Mouse (Mus musculus): ENCODE data around the gene Qpctl.

Gene Qpctl

GRCm38 (mm10) chr7:19119631-19120429 is 29.3 kb downstream of the Qpctl start, which contains the start of gene Fbxo46:
Gene Fbxo46, plus strand, starts transcription at chr7:19119859.
- peak; percentile 98 for DNase-seq

GRCm38 (mm10) chr7:19119083-19119482 is 30.0 kb downstream of the Qpctl start:
- DNase-seq, result peak; percentile 11

- DNase-seq, result peak; percentile 47
Observed at GRCm38 (mm10) chr7:19118028-19118771, 30.9 kb downstream of the Qpctl start, which contains the start of gene Gm4969. Gene Gm4969, minus strand, starts transcription at chr7:19118368.

- no peak for DNase-seq
Observed at GRCm38 (mm10) chr7:19109565-19109964, 39.5 kb downstream of the Qpctl start.

GRCm38 (mm10) chr7:19107436-19107835 is 41.7 kb downstream of the Qpctl start:
- no peak for DNase-seq

- DNase-seq, result no peak
Observed at GRCm38 (mm10) chr7:19104486-19104885, 44.6 kb downstream of the Qpctl start.

GRCm38 (mm10) chr7:19103741-19104140 is 45.4 kb downstream of the Qpctl start:
- DNase-seq, result no peak

- DNase-seq, result no peak
Observed at GRCm38 (mm10) chr7:19100290-19100689, 48.8 kb downstream of the Qpctl start.

- DNase-seq, result no peak
Observed at GRCm38 (mm10) chr7:19098811-19099210, 50.3 kb downstream of the Qpctl start.

GRCm38 (mm10) chr7:19097863-19098262 is 51.2 kb downstream of the Qpctl start:
- DNase-seq, result no peak

- DNase-seq, result no peak
Observed at GRCm38 (mm10) chr7:19097217-19097616, 51.9 kb downstream of the Qpctl start.

GRCm38 (mm10) chr7:19096421-19096976 is 52.6 kb downstream of the Qpctl start:
- no peak for DNase-seq

GRCm38 (mm10) chr7:19095751-19096110 is 53.4 kb downstream of the Qpctl start:
- peak; percentile 65 for DNase-seq

- DNase-seq, result peak; percentile 51
Observed at GRCm38 (mm10) chr7:19094826-19095750, 54.0 kb downstream of the Qpctl start.

GRCm38 (mm10) chr7:19094471-19094825 is 54.6 kb downstream of the Qpctl start, which contains the start of gene Six5:
Gene Six5, plus strand, starts transcription at chr7:19094594.
- DNase-seq, result peak; percentile 43

- DNase-seq, result peak; percentile 98
Observed at GRCm38 (mm10) chr7:19093537-19094385, 55.3 kb downstream of the Qpctl start.

GRCm38 (mm10) chr7:19093174-19093521 is 55.9 kb downstream of the Qpctl start:
- DNase-seq, result peak; percentile 92

GRCm38 (mm10) chr7:19092381-19093173 is 56.5 kb downstream of the Qpctl start:
- DNase-seq, result peak; percentile 56

- no peak for DNase-seq
Observed at GRCm38 (mm10) chr7:19091913-19092312, 57.2 kb downstream of the Qpctl start.
